Mouse (Mus musculus): Measurements from ENCODE around the gene Itm2c. TPM values are rescaled to one million over a fixed set of nuclear protein-coding genes. Genes with fewer than 3 reads are reported as not detected.

The Itm2c gene
- polyA plus RNA-seq, 1 experiment from 2014 or later = 231 TPM

DNA sequence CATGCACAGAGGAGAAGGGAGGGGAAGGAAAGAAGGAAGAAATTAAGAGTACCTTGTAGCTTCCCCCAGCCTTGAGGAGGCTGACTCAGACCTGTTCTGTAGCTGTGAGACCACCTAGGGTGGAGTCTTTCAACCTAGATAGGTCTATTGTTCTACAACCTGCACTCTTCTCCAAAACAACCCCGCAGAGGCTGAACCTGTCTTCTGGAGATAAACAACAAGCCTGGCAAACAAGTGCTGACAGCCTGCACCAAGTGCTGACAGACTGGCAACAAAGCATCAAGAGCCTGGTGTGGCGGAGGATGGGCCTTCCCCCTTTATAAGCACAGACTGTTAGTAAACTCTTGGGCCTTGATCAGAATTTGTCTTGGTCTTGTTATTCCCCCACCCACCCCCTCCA lies 23.5 kb upstream of the Itm2c start:
- H3K9me3 ChIP-seq (replicated peaks) = peaks cover 11% of the 10 kb centered on the region; the same call in 1 of the 2 replicates
- no peak overlapping the region for H3K4me2 ChIP-seq
- no peaks in the 10 kb centered on the region for H3K36me3 ChIP-seq
- H3K27me3 ChIP-seq = no peaks in the 10 kb centered on the region
- H3K4me1 ChIP-seq = no peaks in the 10 kb centered on the region
- no peak for ATAC-seq (replicated peaks; ENCODE audit: low FRiP score)
- H3K4me3 ChIP-seq (replicated peaks) = no peak overlapping the region
- WGBS = 86% methylated on average over 2 of the region's 2 CpGs
- H3K9ac ChIP-seq = no peak overlapping the region
- H3K27ac ChIP-seq = no peak overlapping the region

DNA sequence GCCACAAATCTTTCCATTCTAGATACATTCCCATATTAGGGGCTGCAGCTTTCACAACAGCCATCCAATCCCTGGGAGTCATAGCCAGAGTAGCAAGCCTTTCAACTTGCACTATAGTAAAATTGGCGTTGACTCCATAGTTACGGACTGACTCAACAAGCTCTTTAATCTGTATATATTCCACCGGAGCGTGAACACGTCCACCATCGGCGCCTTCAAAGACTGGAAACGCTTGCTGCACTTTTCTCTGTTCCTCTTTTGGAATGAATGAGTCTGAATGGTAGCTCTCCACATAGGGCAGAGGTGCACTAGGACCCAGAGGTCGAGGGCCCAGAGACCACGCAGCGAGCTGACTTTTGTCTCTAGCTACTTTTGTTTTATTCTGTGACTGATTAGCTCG lies 12.1 kb upstream of the Itm2c start:
- Histone ChIP-seq H3K4me3 (replicated peaks) (no peak overlapping the region), H3K27me3 (no peaks in the 10 kb centered on the region), H3K9ac (no peak overlapping the region), H3K9me3 (replicated peaks) (peaks cover 34% of the 10 kb centered on the region), H3K4me1 (no peaks in the 10 kb centered on the region), H3K36me3 (no peaks in the 10 kb centered on the region), H3K27ac (no peak overlapping the region), H3K4me2 (no peak overlapping the region)
- no peak for ATAC-seq (replicated peaks; ENCODE audit: low FRiP score)
- WGBS = 94% methylated on average over 12 of the region's 12 CpGs

DNA sequence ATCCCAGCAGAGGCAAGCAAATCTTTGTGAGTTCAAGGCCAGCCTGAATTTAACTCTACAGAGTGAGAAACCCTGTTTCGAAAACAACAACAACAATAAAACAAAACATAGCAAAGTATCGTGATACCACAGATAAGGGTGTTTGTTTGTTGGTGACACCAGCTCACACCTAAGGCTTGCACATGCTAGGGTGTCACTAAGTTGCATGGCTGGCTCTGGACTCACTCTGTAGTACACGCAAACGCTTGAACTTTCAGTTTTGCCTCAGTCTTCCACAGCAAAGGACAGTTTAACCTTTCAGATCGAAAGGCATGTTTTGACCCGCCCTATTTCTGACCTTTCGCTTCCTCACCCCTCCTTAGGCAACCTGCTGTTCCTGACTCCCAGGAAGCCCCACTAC lies 6.9 kb upstream of the Itm2c start:
- Histone ChIP-seq H3K4me3 (replicated peaks) (no peak overlapping the region), H3K27me3 (no peaks in the 10 kb centered on the region), H3K9ac (no peak overlapping the region), H3K36me3 (no peaks in the 10 kb centered on the region), H3K9me3 (replicated peaks) (peaks cover 9% of the 10 kb centered on the region), H3K4me1 (no peaks in the 10 kb centered on the region), H3K27ac (no peak overlapping the region), H3K4me2 (no peak overlapping the region)
- no peak for ATAC-seq (replicated peaks; ENCODE audit: low FRiP score)
- WGBS = 89% methylated on average over 7 of the region's 7 CpGs

DNA sequence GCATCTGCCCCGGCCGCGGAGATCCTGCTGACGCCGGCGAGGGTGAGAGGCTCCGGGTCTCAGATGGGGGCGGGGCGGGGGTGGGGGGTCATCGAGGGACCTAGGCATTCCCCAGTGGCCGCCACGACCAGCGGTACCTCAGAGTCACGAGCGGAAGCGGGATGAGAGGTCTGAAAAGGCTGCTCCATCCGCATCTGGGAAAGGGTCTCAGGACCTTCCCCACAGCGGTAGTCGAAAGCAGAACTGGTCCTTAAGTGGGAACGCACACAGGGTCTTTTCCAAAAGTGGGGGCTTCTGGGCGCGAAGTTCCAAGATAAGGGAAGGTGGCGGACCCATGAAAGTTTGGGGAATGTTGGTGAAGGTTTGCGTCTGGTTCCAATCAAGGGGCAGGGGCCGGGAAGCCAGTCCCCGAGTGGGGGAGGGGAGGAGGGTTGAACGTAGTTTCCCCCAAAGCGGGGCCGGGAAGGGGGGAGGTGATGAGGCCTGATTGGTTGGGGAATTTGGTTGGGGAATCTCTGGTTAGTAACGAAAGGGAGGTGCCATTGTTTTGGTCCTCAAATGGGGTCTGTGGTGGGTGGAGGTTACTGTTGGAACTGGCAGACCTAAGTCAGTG lies 773 bp downstream of the Itm2c start:
- Histone ChIP-seq H3K4me2 (peak overlapping the region; percentile 83), H3K9ac (peak overlapping the region; percentile 79), H3K4me3 (replicated peaks) (peak overlapping the region; percentile 88), H3K27ac (peak overlapping the region; percentile 89), H3K36me3 (no peaks in the 10 kb centered on the region), H3K4me1 (peaks cover 55% of the 10 kb centered on the region), H3K27me3 (no peaks in the 10 kb centered on the region), H3K9me3 (replicated peaks) (no peaks in the 10 kb centered on the region)
- WGBS = under 1% methylated on average over 30 of the region's 30 CpGs
- peak; percentile 40 for ATAC-seq (replicated peaks; ENCODE audit: low FRiP score)

DNA sequence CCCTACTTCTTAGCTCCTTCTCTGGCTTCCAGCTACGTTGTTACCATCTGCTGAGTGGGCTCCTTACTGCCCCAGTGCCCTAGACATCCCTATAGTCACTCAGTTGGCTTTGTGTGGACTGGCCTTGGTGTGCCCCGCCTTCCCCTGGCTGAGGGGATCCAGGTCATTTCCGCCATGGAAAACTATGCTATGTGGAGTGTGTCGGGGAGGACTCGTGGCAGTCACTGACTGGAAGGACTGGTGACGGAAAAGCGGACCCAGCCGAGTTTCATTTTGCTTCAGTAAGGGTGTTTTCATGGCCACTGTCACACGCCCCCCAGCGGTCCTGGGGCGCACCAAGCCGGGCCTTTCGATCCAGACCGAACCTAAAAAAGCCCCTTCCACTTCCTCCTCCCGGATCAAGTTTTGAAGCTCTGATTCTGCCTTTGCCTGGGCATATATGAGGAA lies 1.3 kb downstream of the Itm2c start:
- H3K4me1 ChIP-seq = peaks cover 60% of the 10 kb centered on the region
- 3% methylated on average over 15 of the region's 15 CpGs for WGBS
- peak; percentile 81 for ATAC-seq (replicated peaks; ENCODE audit: low FRiP score)

DNA sequence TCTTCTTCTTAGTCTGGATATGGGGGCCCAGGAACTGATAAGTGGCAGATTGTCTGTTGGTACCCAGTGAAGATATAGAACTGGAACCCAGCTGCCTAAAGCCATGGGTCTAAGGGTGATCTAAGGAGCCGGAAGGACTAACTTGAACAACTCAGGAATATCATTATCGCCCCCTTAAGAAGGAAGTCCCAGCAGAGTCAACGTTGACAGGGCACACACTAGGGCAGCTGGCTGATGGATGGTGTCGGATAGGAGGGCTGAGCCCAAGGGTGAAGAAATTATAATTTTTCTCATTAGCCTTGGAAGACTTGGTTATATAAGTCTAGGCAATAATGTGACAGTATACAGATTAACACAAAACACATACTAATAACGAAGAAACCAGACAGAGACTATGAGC lies 2.0 kb downstream of the Itm2c start:
- Histone ChIP-seq H3K4me3 (replicated peaks) (peak overlapping the region; percentile 88), H3K9me3 (replicated peaks) (no peaks in the 10 kb centered on the region), H3K9ac (0 out of 2 replicates have a peak overlapping the region, but pooled peaks have one; percentile 79), H3K36me3 (no peaks in the 10 kb centered on the region), H3K4me1 (peaks cover 67% of the 10 kb centered on the region), H3K27ac (0 out of 2 replicates have a peak overlapping the region, but pooled peaks have one; percentile 89), H3K4me2 (peak overlapping the region; percentile 83), H3K27me3 (no peaks in the 10 kb centered on the region)
- WGBS = 76% methylated on average over 5 of the region's 5 CpGs
- ATAC-seq (replicated peaks; ENCODE audit: low FRiP score) = no peak

More for the DNA sequence above, 1.3 kb downstream of the Itm2c start:
- H3K9me3 ChIP-seq (replicated peaks) = no peaks in the 10 kb centered on the region
- no peaks in the 10 kb centered on the region for H3K36me3 ChIP-seq
- H3K4me2 ChIP-seq = peak overlapping the region; percentile 83
- H3K27me3 ChIP-seq = no peaks in the 10 kb centered on the region
- peak overlapping the region; percentile 79 for H3K9ac ChIP-seq
- peak overlapping the region; percentile 88 for H3K4me3 ChIP-seq (replicated peaks)
- peak overlapping the region; percentile 89 for H3K27ac ChIP-seq

DNA sequence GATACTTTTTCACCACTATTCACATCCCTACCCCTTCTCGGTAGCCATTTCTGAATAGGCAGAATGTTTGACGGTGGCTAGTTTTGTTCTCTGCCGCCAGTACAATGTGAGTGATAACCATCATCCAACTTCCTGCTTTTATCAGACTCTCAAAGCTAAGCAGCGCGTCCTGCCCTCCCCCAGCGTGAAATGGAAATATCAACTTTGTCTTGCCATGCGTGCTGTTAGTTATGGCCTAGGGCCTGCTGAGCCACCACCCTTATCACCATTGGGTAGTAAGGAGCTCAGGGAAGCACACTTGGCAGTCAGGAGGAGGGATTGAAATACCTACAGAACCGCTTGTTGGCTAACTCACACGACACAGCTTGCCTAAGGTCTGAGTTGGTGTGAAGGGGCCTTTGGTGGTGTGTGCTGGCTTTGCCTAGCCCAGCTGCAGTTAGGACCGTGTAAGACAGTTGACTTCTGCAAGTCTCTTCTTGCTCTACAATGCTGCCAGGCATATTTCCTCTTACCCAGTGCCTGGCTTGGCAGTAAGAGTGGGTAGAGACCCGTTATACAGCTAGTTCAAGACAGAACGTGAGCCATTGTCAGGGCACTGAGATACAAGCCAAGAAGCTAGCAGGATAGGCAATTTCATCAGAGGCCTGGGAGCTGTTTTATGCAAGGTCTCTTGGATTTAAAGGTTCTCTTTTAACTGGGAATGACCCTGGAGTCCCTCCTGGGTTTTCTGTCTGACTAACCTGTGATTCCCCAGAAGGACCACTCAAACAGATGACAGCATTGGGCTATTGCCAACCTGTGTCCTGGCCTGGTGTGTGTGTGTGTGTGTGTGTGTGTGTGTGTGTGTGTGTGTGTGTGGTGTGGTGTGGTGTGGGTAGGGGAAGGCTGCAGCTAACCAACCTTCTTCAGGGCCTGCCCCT lies 3.0 kb downstream of the Itm2c start:
- no peaks in the 10 kb centered on the region for H3K36me3 ChIP-seq
- H3K9ac ChIP-seq = no peak overlapping the region
- H3K9me3 ChIP-seq (replicated peaks) = no peaks in the 10 kb centered on the region
- WGBS = 61% methylated on average over 12 of the region's 12 CpGs
- H3K27ac ChIP-seq = peak overlapping the region; percentile 42; the same call in 1 of the 2 replicates
- peak overlapping the region; percentile 83 for H3K4me2 ChIP-seq
- H3K4me3 ChIP-seq (replicated peaks) = 0 out of 2 replicates have a peak overlapping the region, but pooled peaks have one; percentile 88
- H3K27me3 ChIP-seq = no peaks in the 10 kb centered on the region
- no peak for ATAC-seq (replicated peaks; ENCODE audit: low FRiP score)
- H3K4me1 ChIP-seq = peaks cover 77% of the 10 kb centered on the region

DNA sequence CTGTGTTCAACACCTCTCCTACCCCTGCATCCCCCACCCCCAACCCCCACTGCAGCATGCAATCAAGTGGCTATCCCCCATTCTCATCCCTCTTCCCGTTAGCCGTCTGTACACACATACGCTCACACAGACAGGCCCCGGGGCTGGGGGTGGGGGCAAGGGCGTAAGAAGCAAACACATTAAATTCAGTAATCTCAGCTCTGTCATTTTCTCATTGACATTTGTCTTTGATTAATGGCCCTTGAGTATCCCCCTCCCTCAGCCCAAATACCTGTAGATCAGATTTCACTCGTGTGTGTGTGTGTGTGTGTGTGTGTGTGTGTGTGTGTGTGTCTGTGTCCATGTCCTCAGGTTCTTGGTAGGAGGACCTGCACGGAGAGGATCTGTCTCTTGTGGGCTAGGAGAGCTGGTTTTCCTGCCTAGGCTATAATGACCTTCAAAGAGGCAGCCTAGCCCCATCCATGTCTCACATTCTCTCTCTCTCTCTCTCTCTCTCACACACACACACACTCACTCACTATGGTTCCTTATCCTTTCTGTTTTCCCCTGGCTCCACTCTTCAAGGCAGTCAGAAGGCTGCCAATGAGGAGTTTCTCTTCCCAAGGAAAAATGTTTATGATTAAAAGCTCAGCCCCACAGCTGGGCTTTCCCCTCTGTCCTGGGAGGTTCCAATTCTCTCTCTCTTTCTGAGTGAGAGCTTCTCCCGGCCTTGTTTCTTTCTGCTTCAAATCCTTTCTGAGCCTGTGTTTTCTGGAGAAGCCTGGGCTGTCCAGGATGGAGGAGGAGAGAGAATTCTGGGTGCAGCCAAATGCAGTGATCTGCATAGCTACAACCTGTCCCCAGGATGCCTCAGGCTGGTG lies 4.0 kb downstream of the Itm2c start:
- Histone ChIP-seq H3K27me3 (no peaks in the 10 kb centered on the region), H3K4me1 (peaks cover 86% of the 10 kb centered on the region), H3K36me3 (peaks cover 4% of the 10 kb centered on the region), H3K27ac (peak overlapping the region; percentile 16; the same call in 1 of the 2 replicates), H3K9ac (no peak overlapping the region), H3K9me3 (replicated peaks) (no peaks in the 10 kb centered on the region), H3K4me3 (replicated peaks) (no peak overlapping the region), H3K4me2 (peak overlapping the region; percentile 15; the same call in 1 of the 2 replicates)
- WGBS = 22% methylated on average over 8 of the region's 8 CpGs
- no peak for ATAC-seq (replicated peaks; ENCODE audit: low FRiP score)

DNA sequence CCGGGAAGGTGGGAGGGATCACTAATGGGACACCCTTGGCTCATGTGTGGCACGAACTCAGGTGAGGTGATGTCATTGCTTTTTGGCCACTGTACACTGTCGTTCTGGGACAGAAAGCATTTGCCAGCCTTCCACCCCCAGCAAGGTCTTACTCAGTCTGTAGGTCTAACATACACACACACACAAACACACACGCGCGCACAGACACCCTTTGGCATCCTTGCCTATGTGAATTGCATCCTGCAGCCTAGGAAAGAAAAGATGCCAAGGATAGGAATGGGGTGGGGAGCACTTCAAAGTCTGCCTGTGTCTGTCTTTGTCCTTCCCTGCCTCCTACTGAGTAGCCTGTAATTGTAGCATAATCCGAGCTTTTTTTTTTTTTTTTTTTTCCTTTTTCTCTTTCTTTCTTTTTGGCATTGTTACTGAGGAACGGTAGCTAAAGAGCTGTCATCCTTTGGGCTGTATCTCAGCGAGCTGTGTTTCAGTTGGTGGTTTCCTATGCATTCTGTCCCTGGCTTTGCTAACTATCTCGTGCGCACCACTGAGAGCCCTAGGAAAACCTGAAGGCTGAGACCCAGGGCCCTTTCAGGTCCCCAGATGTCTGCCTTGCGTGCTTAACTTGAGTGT lies 4.8 kb downstream of the Itm2c start:
- no peaks in the 10 kb centered on the region for H3K9me3 ChIP-seq (replicated peaks)
- H3K4me1 ChIP-seq = peaks cover 83% of the 10 kb centered on the region
- peak overlapping the region; percentile 34 for H3K27ac ChIP-seq
- no peak overlapping the region for H3K4me2 ChIP-seq
- H3K36me3 ChIP-seq = peaks cover 12% of the 10 kb centered on the region
- H3K27me3 ChIP-seq = no peaks in the 10 kb centered on the region
- 42% methylated on average over 12 of the region's 12 CpGs for WGBS
- ATAC-seq (replicated peaks; ENCODE audit: low FRiP score) = no peak
- H3K4me3 ChIP-seq (replicated peaks) = no peak overlapping the region
- H3K9ac ChIP-seq = no peak overlapping the region

DNA sequence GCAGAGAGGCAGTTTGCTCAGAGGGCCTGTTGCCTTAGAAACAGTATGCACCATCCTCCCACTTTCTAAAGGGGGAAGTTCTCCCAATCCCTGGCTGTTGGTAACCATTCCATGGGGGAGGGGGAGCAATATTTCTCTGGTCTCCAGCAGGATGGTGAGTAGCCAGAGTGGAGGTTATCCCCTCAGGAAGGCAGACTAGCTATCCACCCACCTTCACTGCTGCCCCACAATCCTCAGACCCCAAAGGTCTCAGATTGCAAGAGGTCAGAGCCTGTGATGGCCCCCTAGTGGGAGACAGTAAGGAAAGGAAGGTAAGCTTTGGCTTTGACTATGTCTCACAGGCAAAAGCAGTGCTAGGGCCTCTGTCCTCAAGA lies 5.3 kb downstream of the Itm2c start:
- H3K27ac ChIP-seq = peak overlapping the region; percentile 34
- ATAC-seq (replicated peaks; ENCODE audit: low FRiP score) = no peak
- H3K4me3 ChIP-seq (replicated peaks) = no peak overlapping the region
- H3K4me2 ChIP-seq = no peak overlapping the region
- peaks cover 79% of the 10 kb centered on the region for H3K4me1 ChIP-seq
- no peak overlapping the region for H3K9ac ChIP-seq
- H3K27me3 ChIP-seq = no peaks in the 10 kb centered on the region
- H3K36me3 ChIP-seq = peaks cover 17% of the 10 kb centered on the region
- no peaks in the 10 kb centered on the region for H3K9me3 ChIP-seq (replicated peaks)

Measured in kidney, embryonic 15.5 days (tissue).